28 mouse cellular contexts compared by ENCODE assay signal in the genomic region with DNA sequence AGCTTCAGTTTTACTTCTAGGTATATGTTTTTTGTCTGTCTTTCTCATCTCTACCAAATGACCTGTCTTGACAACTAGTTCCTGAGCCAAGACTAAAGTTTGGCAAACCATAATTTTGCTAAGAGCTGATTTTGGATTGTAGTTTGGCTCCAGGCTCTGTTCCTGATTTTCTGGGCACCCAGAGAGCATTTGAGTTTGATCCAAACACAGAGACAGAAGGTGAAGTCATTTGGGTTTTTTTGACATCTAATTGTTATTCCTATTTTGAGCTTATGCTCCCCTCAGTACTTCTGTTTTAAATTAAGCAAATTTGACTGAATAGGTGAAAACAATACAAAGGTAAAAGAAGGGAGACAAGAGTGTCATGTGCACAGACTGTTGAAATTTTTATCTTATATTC.
DNase-seq lines count a peak whose midpoint lies in the region; ATAC-seq and TF ChIP-seq lines count a peak whose summit lies in the region.
"Had no signal": no experiment of that assay in that cellular context is flagged by ENCODE, and none has a peak within 500 bp of the region (broad histone marks: within the 10 kb centered on the region; RNA-seq: fewer than 3 reads in every experiment).

No protein-coding gene starts in this region.

- no peak overlapping the region for H3K4me3 ChIP-seq in midbrain, postnatal 0 days (ENCODE audit: low read depth, low read length)
- H3K4me3 ChIP-seq: embryonic facial prominence, embryonic 13.5 days; erythroblast, embryonic 14.5 days; forebrain, embryonic 13.5 days; heart, embryonic 10.5 days; hindbrain, embryonic 10.5 days; limb, embryonic 12.5 days; neural tube, embryonic 15.5 days had no signal

- no peaks in the 10 kb centered on the region for H3K36me3 ChIP-seq in midbrain, postnatal 0 days (ENCODE audit: insufficient read depth, low read length)
- H3K36me3 ChIP-seq: embryonic facial prominence, embryonic 13.5 days; heart, embryonic 10.5 days; hindbrain, embryonic 10.5 days; limb, embryonic 12.5 days; neural tube, embryonic 15.5 days had no signal

- H3K4me1 ChIP-seq in midbrain, postnatal 0 days (ENCODE audit: insufficient read depth, low read length), result no peaks in the 10 kb centered on the region
- H3K4me1 ChIP-seq: embryonic facial prominence, embryonic 13.5 days; forebrain, embryonic 13.5 days; heart, embryonic 10.5 days; hindbrain, embryonic 10.5 days; neural tube, embryonic 15.5 days had no signal

- no peak for ATAC-seq in midbrain, postnatal 0 days (ENCODE audit: low FRiP score)
- ATAC-seq: CD4-positive, CD25-positive, alpha-beta regulatory T cell, adult 4 months; forebrain, embryonic 13.5 days; hindbrain, postnatal 0 days; intestine, embryonic 16.5 days; liver, postnatal 0 days had no signal

- peak; percentile 16 for DNase-seq in layer of hippocampus, adult 11-12 months (ENCODE audit: low spot score)
- DNase-seq in layer of hippocampus, adult 8-10 months (ENCODE audit: low spot score in 2 of 2), result no peak
- peak; percentile 15 for DNase-seq in cerebellum, adult 8-10 months
- DNase-seq in cerebellum, postnatal 36 days, result peak; percentile 12 to 32
- no peak for DNase-seq in thymus, postnatal 25 days
- DNase-seq in midbrain, postnatal 0 days (ENCODE audit: low spot score), result no peak
- DNase-seq in kidney, adult 11 months, result no peak
- DNase-seq: adrenal gland, postnatal 36 days; embryo, embryonic 11 days; gastrocnemius, postnatal 10 days; heart, postnatal 10 days; kidney, postnatal 25 days; liver, postnatal 0 days; lung, postnatal 10 days; thymus, adult 2 months had no signal

- no peak for TF ChIP-seq CTCF in midbrain, postnatal 0 days (IDR thresholded peaks at IDR 0.05)

- H3K27ac ChIP-seq in midbrain, postnatal 0 days (ENCODE audit: low read depth, low read length), result no peak overlapping the region
- H3K27ac ChIP-seq: embryonic facial prominence, embryonic 13.5 days; forebrain, embryonic 13.5 days; heart, embryonic 10.5 days; hindbrain, embryonic 10.5 days; hindbrain, postnatal 0 days; limb, embryonic 12.5 days; neural tube, embryonic 15.5 days; stomach, postnatal 0 days had no signal

- no peaks in the 10 kb centered on the region for H3K9me3 ChIP-seq in midbrain, postnatal 0 days (ENCODE audit: low read length)
- H3K9me3 ChIP-seq: embryonic facial prominence, embryonic 13.5 days; forebrain, embryonic 13.5 days; heart, embryonic 10.5 days; hindbrain, embryonic 10.5 days; limb, embryonic 12.5 days; neural tube, embryonic 15.5 days had no signal

- H3K27me3 ChIP-seq in midbrain, postnatal 0 days (ENCODE audit: insufficient read depth, low read length), result no peaks in the 10 kb centered on the region
- H3K27me3 ChIP-seq: embryonic facial prominence, embryonic 13.5 days; forebrain, embryonic 13.5 days; limb, embryonic 12.5 days; neural tube, embryonic 15.5 days had no signal

- H3K9ac ChIP-seq in midbrain, postnatal 0 days (replicated peaks; ENCODE audit: low read length, poor library complexity, severe bottlenecking), result no peak overlapping the region
- H3K9ac ChIP-seq: embryonic facial prominence, embryonic 13.5 days; forebrain, embryonic 13.5 days; limb, embryonic 12.5 days; liver, postnatal 0 days; neural tube, embryonic 15.5 days had no signal

- no peak overlapping the region for H3K4me2 ChIP-seq in midbrain, postnatal 0 days (ENCODE audit: low read depth, low read length, poor library complexity, severe bottlenecking)
- H3K4me2 ChIP-seq: embryonic facial prominence, embryonic 13.5 days; forebrain, embryonic 13.5 days; limb, embryonic 12.5 days; liver, embryonic 11.5 days; midbrain, embryonic 11.5 days; neural tube, embryonic 15.5 days had no signal

Comparison
In these comparisons a context has a peak if more than half of its experiments do, and no peak if none do; other contexts are left out.
1. DNase-seq: peak in layer of hippocampus, adult 11-12 months (single experiment), cerebellum, adult 8-10 months (single experiment) and cerebellum, postnatal 36 days (2 of 2); none in layer of hippocampus, adult 8-10 months (0 of 2), thymus, postnatal 25 days (single experiment), midbrain, postnatal 0 days (single experiment) and kidney, adult 11 months (single experiment).